Mouse (Mus musculus) myocyte (in vitro differentiated cells): ENCODE measurements at regions not wholly inside any gene's neighbourhood (a gene's known extent, or its start where the extent isn't known, plus 50 kb on each side); places are given as distances from the start of the nearest gene placed in this dataset.

ENCODE experiments used
- H3K27me3 ChIP-seq: one replicate; pipeline ENCODE4 v1.6.1; 2011; ENCODE audit not compliant: control insufficient read depth, insufficient read depth, insufficient read length
- H3K36me3 ChIP-seq: one replicate; pipeline ENCODE4 v1.6.1; 2011; ENCODE audit not compliant: control insufficient read depth, insufficient read depth
- H3K4me2 ChIP-seq: one replicate; pipeline ENCODE4 v1.6.1; 2011; ENCODE audit warnings: low read depth, control low read depth
- H3K4me3 ChIP-seq: one replicate; pipeline ENCODE4 v1.5.1; 2011; ENCODE audit warnings: mild to moderate bottlenecking, control low read depth, moderate library complexity
- H3K79me2 ChIP-seq: one replicate; pipeline ENCODE4 v1.6.1; 2011; ENCODE audit not compliant: control insufficient read depth, insufficient read depth
- H3ac ChIP-seq: one replicate; pipeline ENCODE4 v1.6.1; 2011; ENCODE audit not compliant: control insufficient read depth, insufficient read length
- CEBPB ChIP-seq: IDR thresholded peaks from 2 replicates; pipeline ENCODE4 v1.6.1; 2011; ENCODE audit warnings: mild to moderate bottlenecking, moderate library complexity; ENCODE audit not compliant: poor library complexity, insufficient read depth, severe bottlenecking
- E2F4 ChIP-seq: IDR thresholded peaks from one replicate; pipeline ENCODE4 v1.6.1; 2011; ENCODE audit warnings: mild to moderate bottlenecking, control low read depth, moderate library complexity; ENCODE audit not compliant: insufficient read depth
- MAX ChIP-seq: IDR thresholded peaks from one replicate; pipeline ENCODE4 v1.6.1; 2011; ENCODE audit warnings: low read depth, mild to moderate bottlenecking, control low read depth
- MYOD1 ChIP-seq, 3 experiments: IDR thresholded peaks; one replicate each; pipeline ENCODE4 v1.6.1; 2011; ENCODE audit warnings: control low read depth in 2 of 3, low read depth in 2 of 3, mild to moderate bottlenecking in 2 of 3, moderate library complexity in 1 of 3; ENCODE audit not compliant: insufficient read length in 2 of 3, control insufficient read depth in 1 of 3
- MYOG ChIP-seq, 3 experiments: IDR thresholded peaks; one replicate each; pipeline ENCODE4 v1.6.1; 2011; ENCODE audit warnings: control low read depth in 2 of 3, low read depth in 2 of 3, mild to moderate bottlenecking in 2 of 3; ENCODE audit not compliant: insufficient read length in 2 of 3, control insufficient read depth in 1 of 3, insufficient read depth in 1 of 3
- POLR2A ChIP-seq: IDR thresholded peaks from one replicate; pipeline ENCODE4 v1.6.1; 2011; ENCODE audit warnings: low read depth, mild to moderate bottlenecking, control low read depth, moderate library complexity; ENCODE audit not compliant: insufficient read length
- POLR2AphosphoS2 ChIP-seq: IDR thresholded peaks from one replicate; pipeline ENCODE4 v1.6.1; 2011; ENCODE audit warnings: low read depth, control low read depth; ENCODE audit not compliant: insufficient read length
- REST ChIP-seq: IDR thresholded peaks from one replicate; pipeline ENCODE4 v1.6.1; 2011; ENCODE audit warnings: mild to moderate bottlenecking, control low read depth, moderate library complexity; ENCODE audit not compliant: insufficient read depth, insufficient read length
- SRF ChIP-seq: IDR thresholded peaks from one replicate; pipeline ENCODE4 v1.6.1; 2011; ENCODE audit warnings: low read depth; ENCODE audit not compliant: control insufficient read depth, insufficient read length
- TCF12 ChIP-seq: IDR thresholded peaks from one replicate; pipeline ENCODE4 v1.6.1; 2011; ENCODE audit warnings: mild to moderate bottlenecking, control low read depth; ENCODE audit not compliant: poor library complexity, insufficient read depth, severe bottlenecking
- TCF3 ChIP-seq: IDR thresholded peaks from one replicate; pipeline ENCODE4 v1.6.1; 2011; ENCODE audit warnings: low read depth, control low read depth; ENCODE audit not compliant: insufficient read length
- USF1 ChIP-seq: IDR thresholded peaks from one replicate; pipeline ENCODE4 v1.6.1; 2011; ENCODE audit warnings: low read depth, mild to moderate bottlenecking, control low read depth, moderate library complexity

DNA sequence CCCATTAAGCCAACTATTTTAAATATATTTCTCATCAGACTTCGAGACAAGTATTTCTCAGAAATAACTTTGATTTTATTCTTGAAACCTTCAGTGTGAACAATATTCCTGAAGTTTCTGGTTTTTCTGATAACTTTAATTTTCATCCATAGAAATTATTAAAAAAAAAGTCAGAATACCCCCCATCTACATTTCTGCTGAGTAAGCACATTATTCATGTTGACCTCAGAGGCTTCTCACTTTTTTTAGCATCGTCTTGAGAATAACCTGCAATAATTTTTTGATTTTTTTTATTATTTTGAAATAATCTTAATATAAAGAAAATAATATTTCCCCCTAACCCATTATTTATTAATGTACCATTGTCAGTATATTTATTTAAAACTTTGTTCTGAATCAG is 166.1 kb upstream of the Ppp2r3a start:
- Histone ChIP-seq H3K4me2 (no peak overlapping the region), H3K36me3 (no peaks in the 10 kb centered on the region), H3K27me3 (no peaks in the 10 kb centered on the region), H3ac (no peak overlapping the region), H3K4me3 (no peak overlapping the region), H3K79me2 (no peaks in the 10 kb centered on the region)
- no peak for TF ChIP-seq TCF12
- no peak for TF ChIP-seq TCF3
- no peak for TF ChIP-seq MYOD1 (IDR thresholded peaks at IDR 0.05; ENCODE audit: control insufficient read depth in 1 of 3, insufficient read length in 2 of 3, low read depth in 2 of 3)
- no peak for TF ChIP-seq MAX
- no peak for TF ChIP-seq MYOG (IDR thresholded peaks at IDR 0.05; ENCODE audit: control insufficient read depth in 1 of 3, insufficient read depth in 1 of 3, insufficient read length in 2 of 3, low read depth in 2 of 3)

DNA sequence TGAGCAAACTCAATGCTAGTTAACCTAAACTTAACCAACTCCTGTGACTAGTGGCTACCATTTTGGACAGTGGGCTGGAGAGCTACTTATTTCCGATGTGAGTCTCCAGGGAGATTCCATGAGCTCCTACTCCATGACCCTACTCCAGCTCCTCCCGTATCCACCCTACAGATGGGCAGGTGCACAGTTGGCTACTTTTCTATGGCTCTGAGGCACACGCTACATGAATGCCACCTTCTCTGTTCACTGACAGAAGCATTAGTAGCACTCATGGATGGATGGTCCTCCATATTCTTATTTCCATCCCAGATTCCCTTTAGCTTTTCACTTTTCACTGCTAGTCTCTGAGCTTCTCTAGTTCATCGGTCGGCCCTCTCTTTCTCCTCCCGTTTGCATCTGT is 164.7 kb upstream of the Ppp2r3a start:
- H3K36me3 ChIP-seq = no peaks in the 10 kb centered on the region

DNA sequence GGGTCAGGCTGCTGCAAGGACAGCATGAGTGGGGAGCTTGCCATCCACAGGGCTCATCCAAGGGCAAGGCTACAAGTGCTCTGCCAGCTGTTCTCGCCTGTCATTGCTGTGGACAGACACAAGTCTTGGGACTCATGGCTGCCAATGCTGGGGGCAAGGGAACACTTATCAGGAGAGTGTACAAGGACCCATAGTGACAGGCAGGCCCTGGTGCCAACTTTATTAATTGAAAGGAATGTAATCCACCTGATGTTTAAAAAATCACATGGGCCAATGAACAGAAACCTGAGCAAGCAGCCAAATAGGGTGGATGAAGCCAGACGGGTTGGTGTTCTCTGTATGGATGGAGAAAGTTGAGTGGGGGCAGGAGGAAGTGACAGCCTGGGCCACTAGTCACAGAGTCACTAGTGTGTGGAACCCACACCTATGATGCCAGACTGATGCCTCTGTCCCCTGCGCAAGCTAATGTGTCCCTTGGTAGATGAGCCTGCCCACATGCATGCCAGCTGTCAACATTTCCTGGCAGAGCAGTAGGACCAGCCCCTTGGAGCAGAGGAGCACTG is 161.6 kb upstream of the Ppp2r3a start:
- H3K27me3 ChIP-seq = no peaks in the 10 kb centered on the region
- H3K4me3 ChIP-seq = no peak overlapping the region
- no peak overlapping the region for H3K4me2 ChIP-seq
- H3K79me2 ChIP-seq = no peaks in the 10 kb centered on the region
- no peaks in the 10 kb centered on the region for H3K36me3 ChIP-seq
- H3ac ChIP-seq = no peak overlapping the region
- no peak for TF ChIP-seq POLR2A
- TF ChIP-seq POLR2AphosphoS2 = no peak
- peak; percentile 93 to 99 (median 99) for TF ChIP-seq MYOD1 (IDR thresholded peaks at IDR 0.05; ENCODE audit: control insufficient read depth in 1 of 3, insufficient read length in 2 of 3, low read depth in 2 of 3)
- peak; percentile 14 for TF ChIP-seq TCF3
- peak in 1 of 3 experiments; percentile 73 for TF ChIP-seq MYOG (IDR thresholded peaks at IDR 0.05; ENCODE audit: control insufficient read depth in 1 of 3, insufficient read depth in 1 of 3, insufficient read length in 2 of 3, low read depth in 2 of 3)

More for the DNA sequence above, 164.7 kb upstream of the Ppp2r3a start:
- Histone ChIP-seq H3K4me2 (no peak overlapping the region), H3ac (no peak overlapping the region), H3K4me3 (no peak overlapping the region), H3K79me2 (no peaks in the 10 kb centered on the region), H3K27me3 (no peaks in the 10 kb centered on the region)
- TF ChIP-seq MYOD1 (IDR thresholded peaks at IDR 0.05; ENCODE audit: control insufficient read depth in 1 of 3, insufficient read length in 2 of 3, low read depth in 2 of 3) = no peak
- no peak for TF ChIP-seq POLR2AphosphoS2
- no peak for TF ChIP-seq MAX
- TF ChIP-seq MYOG (IDR thresholded peaks at IDR 0.05; ENCODE audit: control insufficient read depth in 1 of 3, insufficient read depth in 1 of 3, insufficient read length in 2 of 3, low read depth in 2 of 3) = no peak
- TF ChIP-seq POLR2A = no peak
- TF ChIP-seq TCF12 = no peak
- no peak for TF ChIP-seq CEBPB
- TF ChIP-seq TCF3 = no peak
- no peak for TF ChIP-seq SRF
- TF ChIP-seq REST = no peak
- no peak for TF ChIP-seq USF1

DNA sequence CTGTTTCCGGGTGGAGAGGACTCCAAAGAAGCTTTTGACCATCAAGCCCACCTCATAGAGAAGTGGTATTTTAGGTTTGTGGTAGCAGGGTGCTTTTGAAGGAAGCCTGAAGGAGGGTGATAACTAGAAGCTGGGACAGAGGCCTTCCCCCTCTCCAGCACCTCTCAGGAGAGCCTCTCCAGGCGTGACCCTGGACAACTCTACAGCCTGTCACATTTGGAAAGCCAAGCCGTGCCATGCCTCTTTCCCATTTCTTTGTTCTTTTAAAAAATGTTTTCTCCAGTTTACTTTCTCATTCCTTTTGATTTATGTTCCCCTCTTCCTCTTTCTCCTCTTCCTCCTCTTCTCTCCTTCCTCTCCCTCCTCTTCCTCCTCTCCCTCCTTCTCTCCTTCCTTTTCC is 160.4 kb upstream of the Ppp2r3a start:
- TF ChIP-seq REST (no peak), TCF3 (no peak), POLR2A (no peak), TCF12 (no peak), E2F4 (no peak), POLR2AphosphoS2 (no peak), MAX (no peak), USF1 (no peak), CEBPB (no peak), SRF (no peak)

DNA sequence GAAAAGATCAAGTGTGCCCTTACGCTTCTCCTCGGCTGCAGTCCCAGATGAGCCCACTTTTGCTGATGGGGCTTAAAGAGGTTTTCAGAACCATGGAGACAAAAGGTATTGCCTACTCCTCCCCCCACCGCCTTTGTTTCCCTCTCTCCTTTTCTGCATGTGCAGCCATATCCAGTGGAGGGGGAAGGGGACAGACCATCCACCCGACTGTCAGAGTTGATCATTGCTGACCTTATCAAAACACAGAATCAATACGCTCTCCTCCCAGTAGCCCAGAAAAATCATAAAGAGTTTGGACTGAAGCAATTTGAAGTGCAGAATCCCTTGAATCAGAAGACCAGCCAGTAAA is 159.9 kb upstream of the Ppp2r3a start:
- no peak overlapping the region for H3K4me2 ChIP-seq
- no peak for TF ChIP-seq SRF
- TF ChIP-seq MAX = no peak
- no peak for TF ChIP-seq MYOG (IDR thresholded peaks at IDR 0.05; ENCODE audit: control insufficient read depth in 1 of 3, insufficient read depth in 1 of 3, insufficient read length in 2 of 3, low read depth in 2 of 3)
- TF ChIP-seq E2F4 = no peak
- H3ac ChIP-seq = no peak overlapping the region
- no peaks in the 10 kb centered on the region for H3K79me2 ChIP-seq
- H3K36me3 ChIP-seq = no peaks in the 10 kb centered on the region
- H3K4me3 ChIP-seq = no peak overlapping the region
- H3K27me3 ChIP-seq = no peaks in the 10 kb centered on the region

More for the DNA sequence above, 160.4 kb upstream of the Ppp2r3a start:
- H3K79me2 ChIP-seq = no peaks in the 10 kb centered on the region
- no peak overlapping the region for H3K4me2 ChIP-seq
- H3ac ChIP-seq = no peak overlapping the region
- no peak overlapping the region for H3K4me3 ChIP-seq
- H3K36me3 ChIP-seq = no peaks in the 10 kb centered on the region
- H3K27me3 ChIP-seq = no peaks in the 10 kb centered on the region
